Mouse (Mus musculus): ENCODE data around the gene Podxl.

Podxl gene

GRCm38 (mm10) chr6:31522478-31522877 lies 41.3 kb downstream of the Podxl start:
- DNase-seq = no peak

- DNase-seq = no peak
Observed at GRCm38 (mm10) chr6:31521491-31522355, 42.1 kb downstream of the Podxl start.

GRCm38 (mm10) chr6:31520486-31521215 lies 43.1 kb downstream of the Podxl start:
- no peak for DNase-seq

- DNase-seq = no peak
Observed at GRCm38 (mm10) chr6:31519001-31519471, 44.7 kb downstream of the Podxl start.

GRCm38 (mm10) chr6:31518338-31518698 lies 45.5 kb downstream of the Podxl start:
- DNase-seq = no peak

GRCm38 (mm10) chr6:31517681-31518337 lies 46.0 kb downstream of the Podxl start:
- no peak for DNase-seq

GRCm38 (mm10) chr6:31513726-31514125 lies 50.1 kb downstream of the Podxl start:
- no peak for DNase-seq

GRCm38 (mm10) chr6:31502614-31503013 lies 61.2 kb downstream of the Podxl start:
- DNase-seq = no peak

- DNase-seq = no peak
Observed at GRCm38 (mm10) chr6:31500691-31501090, 63.1 kb downstream of the Podxl start.

GRCm38 (mm10) chr6:31500260-31500659 lies 63.5 kb downstream of the Podxl start:
- DNase-seq = no peak

- DNase-seq = no peak
Observed at GRCm38 (mm10) chr6:31499836-31500235, 63.9 kb downstream of the Podxl start.

- no peak for DNase-seq
Observed at GRCm38 (mm10) chr6:31496227-31496626, 67.6 kb downstream of the Podxl start.

- DNase-seq = no peak
Observed at GRCm38 (mm10) chr6:31495122-31495731, 68.6 kb downstream of the Podxl start.

- DNase-seq = no peak
Observed at GRCm38 (mm10) chr6:31489950-31490349, 73.8 kb downstream of the Podxl start.

GRCm38 (mm10) chr6:31486601-31487000 lies 77.2 kb downstream of the Podxl start:
- no peak for DNase-seq

GRCm38 (mm10) chr6:31480008-31480407 lies 83.8 kb downstream of the Podxl start:
- DNase-seq = no peak

GRCm38 (mm10) chr6:31478221-31478620 lies 85.6 kb downstream of the Podxl start:
- no peak for DNase-seq
